Mouse (Mus musculus): ENCODE measurements around the gene Inpp4b.

GRCm38 (mm10) chr8:81562405-81562804 lies 220.0 kb downstream of the Inpp4b start:
- TF ChIP-seq POLR2A (IDR thresholded peaks at IDR 0.05; ENCODE audit: insufficient read depth, low read depth, low read length) (no peak), CTCF (IDR thresholded peaks at IDR 0.05) (no peak), EP300 (IDR thresholded peaks at IDR 0.05; ENCODE audit: insufficient read depth, low read depth, low read length) (no peak)
